Mouse (Mus musculus) G1E (cell line): ENCODE measurements around the gene Sh3tc1.

Source experiments
- CTCF ChIP-seq: IDR thresholded peaks from 2 replicates; pipeline ENCODE4 v1.5.1; 2012; ENCODE audit warnings: low read depth, low read length, inconsistent platforms, mixed read lengths
- GATA1 ChIP-seq: IDR thresholded peaks from 2 replicates; pipeline ENCODE4 v1.6.1; 2012; ENCODE audit warnings: borderline replicate concordance, low read length, inconsistent platforms, mixed read lengths
- TAL1 ChIP-seq: conservative IDR thresholded peaks from 2 replicates; pipeline ENCODE4 v1.6.1; 2012; ENCODE audit warnings: low read depth, low read length, inconsistent platforms, mixed read lengths

DNA sequence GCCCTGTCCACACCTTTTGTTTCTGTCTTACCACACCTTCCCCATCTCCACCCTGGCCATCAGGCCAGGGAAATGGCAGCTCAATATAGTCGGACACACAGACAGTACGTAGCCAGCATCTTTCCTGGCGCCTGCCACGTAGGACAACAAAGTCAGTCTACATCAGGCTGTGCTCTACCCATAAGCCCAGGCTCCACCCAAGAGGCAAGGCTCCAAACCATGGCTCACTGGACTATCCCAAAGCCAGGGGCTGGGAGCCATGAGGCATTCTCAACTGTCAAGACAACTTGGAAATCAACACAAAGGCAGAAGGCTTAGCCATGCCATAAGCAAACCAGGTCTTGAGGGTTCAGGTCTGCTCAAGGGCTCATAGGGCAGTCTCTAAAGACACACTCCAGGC, 36.0 kb downstream of the Sh3tc1 start:
- TF ChIP-seq CTCF (no peak), TAL1 (no peak), GATA1 (no peak)
